Mouse (Mus musculus) T-helper 2 cell (primary cell): ENCODE measurements around the gene Cd47.

Experiments used
- in situ Hi-C: fragments of 300-600 bp; cut with MboI, MseI; formaldehyde crosslinking; loops from one replicate; pipeline ENCODE4 v1.15.1; 2025; ENCODE audit warnings: high pct_unique_total_duplicates

Gene Cd47

GRCm38 (mm10) chr16:49943726-49944125 is 143.4 kb downstream of the Cd47 start:
- in situ Hi-C loops: no loop called here

GRCm38 (mm10) chr16:49945084-49945483 is 144.8 kb downstream of the Cd47 start:
- in situ Hi-C loops: no loop called here

- in situ Hi-C loops: no loop called here
These were observed 146.7 kb downstream of the Cd47 start for GRCm38 (mm10) chr16:49947049-49947448.

GRCm38 (mm10) chr16:49947610-49948009 is 147.3 kb downstream of the Cd47 start:
- in situ Hi-C loops: no loop called here

GRCm38 (mm10) chr16:49948287-49948686 is 148.0 kb downstream of the Cd47 start:
- in situ Hi-C loops: no loop called here

GRCm38 (mm10) chr16:49949261-49949660 is 148.9 kb downstream of the Cd47 start:
- in situ Hi-C loops: no loop called here

- in situ Hi-C loops: no loop called here
These were observed 150.0 kb downstream of the Cd47 start for GRCm38 (mm10) chr16:49950340-49950739.

GRCm38 (mm10) chr16:49951288-49951691 is 151.0 kb downstream of the Cd47 start:
- in situ Hi-C loops: no loop called here

- in situ Hi-C loops: no loop called here
These were observed 151.7 kb downstream of the Cd47 start for GRCm38 (mm10) chr16:49951925-49952523.

GRCm38 (mm10) chr16:49953817-49954216 is 153.5 kb downstream of the Cd47 start:
- in situ Hi-C loops: no loop called here

GRCm38 (mm10) chr16:49954909-49955308 is 154.6 kb downstream of the Cd47 start:
- in situ Hi-C loops: no loop called here

GRCm38 (mm10) chr16:49955325-49955724 is 155.0 kb downstream of the Cd47 start:
- in situ Hi-C loops: no loop called here

GRCm38 (mm10) chr16:49955952-49956351 is 155.6 kb downstream of the Cd47 start:
- in situ Hi-C loops: no loop called here

- in situ Hi-C loops: no loop called here
These were observed 156.4 kb downstream of the Cd47 start for GRCm38 (mm10) chr16:49956531-49957302.

GRCm38 (mm10) chr16:49958900-49959436 is 158.6 kb downstream of the Cd47 start:
- in situ Hi-C loops: no loop called here

GRCm38 (mm10) chr16:49962305-49962704 is 162.0 kb downstream of the Cd47 start:
- in situ Hi-C loops: no loop called here

GRCm38 (mm10) chr16:49964321-49964986 is 164.1 kb downstream of the Cd47 start:
- in situ Hi-C loops: no loop called here
